Mouse (Mus musculus) thymus, adult 2 months (tissue): ENCODE measurements around the gene Mff. TPM values are rescaled to one million over a fixed set of nuclear protein-coding genes. Genes with fewer than 3 reads are reported as not detected.

Source experiments
- DNase-seq: peaks from one replicate; pipeline ENCODE4 v3.0.0; 2021
- H3K27ac ChIP-seq: fragments of 200-500 bp; 2 replicates; pipeline ENCODE4 v1.5.1; 2012; ENCODE audit warnings: low read length, control low read depth; ENCODE audit not compliant: control insufficient read depth, insufficient read depth
- H3K27me3 ChIP-seq: fragments of 200-500 bp; 2 replicates; pipeline ENCODE4 v1.6.1; 2012; ENCODE audit warnings: mild to moderate bottlenecking, low read length, moderate library complexity, mixed read lengths; ENCODE audit not compliant: control insufficient read depth, insufficient read depth
- H3K36me3 ChIP-seq: fragments of 200-500 bp; 2 replicates; pipeline ENCODE4 v1.6.1; 2012; ENCODE audit warnings: mild to moderate bottlenecking, low read length, moderate library complexity; ENCODE audit not compliant: control insufficient read depth, insufficient read depth
- H3K4me1 ChIP-seq: fragments of 200-500 bp; replicated peaks from 2 replicates; pipeline ENCODE4 v1.6.1; 2012; ENCODE audit warnings: low read length; ENCODE audit not compliant: control insufficient read depth, insufficient read depth
- H3K4me3 ChIP-seq: fragments of 200-500 bp; 2 replicates; pipeline ENCODE4 v1.5.1; 2012; ENCODE audit warnings: mild to moderate bottlenecking, low read length, control low read depth, moderate library complexity; ENCODE audit not compliant: control insufficient read depth, insufficient read depth
- CTCF ChIP-seq: fragments of 200-500 bp; IDR thresholded peaks from 2 replicates; pipeline ENCODE4 v1.5.1; 2012; ENCODE audit warnings: mild to moderate bottlenecking, control low read depth, low read length, moderate library complexity, borderline replicate concordance; ENCODE audit not compliant: control insufficient read depth, poor library complexity, insufficient read depth; ENCODE audit errors: extremely low read depth
- POLR2A ChIP-seq: fragments of 200-500 bp; IDR thresholded peaks from 2 replicates; pipeline ENCODE4 v1.6.1; 2012; ENCODE audit warnings: mild to moderate bottlenecking, low read length, control low read depth, moderate library complexity; ENCODE audit not compliant: control insufficient read depth, poor library complexity, insufficient read depth; ENCODE audit errors: extremely low read depth
- WGBS: fragments of 180-500 bp; shearing (Covaris S2); methylation state at CpG from one replicate; pipeline ENCODE4 v1.1.7; 2018; 5-methylcytosine and 5-hydroxymethylcytosine counted together
- polyA plus RNA-seq: library from polyadenylated mRNA; depleted of rRNA; stranded (reverse); fragments of >200 nt; gene quantifications from 2 replicates; pipeline ENCODE4 v1.2.3, GENCODE M21; 2012

Mff gene
- polyA plus RNA-seq, 1 experiment = 51.4 TPM

GRCm38 (mm10) chr1:82771022-82771586 lies 46.4 kb downstream of the Mff start, which contains the start of gene Gm47791:
TSS of gene Gm47791 (minus strand) at chr1:82771243.
- Histone ChIP-seq H3K27me3 (no peaks in the 10 kb centered on the region), H3K4me3 (no peak within 1 kb of the TSS), H3K36me3 (no peaks in the 10 kb centered on the region), H3K27ac (no peak within 1 kb of the TSS), H3K4me1 (no peaks in the 10 kb centered on the region)
- 82% methylated on average over 13 of the region's 15 CpGs for WGBS
- TF ChIP-seq CTCF = no peak
- TF ChIP-seq POLR2A = no peak
- no peak for DNase-seq

DNA sequence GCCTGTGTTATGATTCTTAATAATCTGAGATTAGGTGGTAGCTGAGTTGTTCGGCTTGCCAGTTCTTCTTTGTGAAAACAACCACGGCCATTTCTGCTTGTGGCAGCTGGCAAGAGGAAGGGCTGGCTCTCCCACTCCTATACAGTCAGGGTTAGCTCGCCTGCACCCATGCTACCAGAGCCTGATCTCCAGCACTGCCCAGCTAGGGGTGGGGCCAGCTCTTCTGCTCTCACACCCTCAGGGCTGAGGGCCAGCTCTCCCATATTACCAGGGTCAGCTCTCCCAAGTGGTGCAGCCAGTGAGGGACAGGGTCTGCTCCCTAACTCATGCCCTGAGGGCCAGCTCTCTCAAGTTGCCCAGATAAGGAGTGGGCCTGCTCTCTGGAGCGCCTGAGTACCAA lies 47.7 kb downstream of the Mff start:
- Histone ChIP-seq H3K4me1 (no peaks in the 10 kb centered on the region), H3K36me3 (no peaks in the 10 kb centered on the region), H3K4me3 (no peak overlapping the region), H3K27ac (no peak overlapping the region), H3K27me3 (no peaks in the 10 kb centered on the region)
- TF ChIP-seq CTCF (no peak), POLR2A (no peak)
- DNase-seq = no peak
- WGBS = 84% methylated on average over 4 of the region's 4 CpGs

- WGBS = 90% methylated on average over 5 of the region's 5 CpGs
- Histone ChIP-seq H3K36me3 (no peaks in the 10 kb centered on the region), H3K27ac (no peak overlapping the region), H3K4me3 (no peak overlapping the region), H3K4me1 (no peaks in the 10 kb centered on the region), H3K27me3 (no peaks in the 10 kb centered on the region)
- TF ChIP-seq POLR2A (no peak), CTCF (no peak)
- no peak for DNase-seq
Observed at GRCm38 (mm10) chr1:82773208-82773607, 48.5 kb downstream of the Mff start.

DNA sequence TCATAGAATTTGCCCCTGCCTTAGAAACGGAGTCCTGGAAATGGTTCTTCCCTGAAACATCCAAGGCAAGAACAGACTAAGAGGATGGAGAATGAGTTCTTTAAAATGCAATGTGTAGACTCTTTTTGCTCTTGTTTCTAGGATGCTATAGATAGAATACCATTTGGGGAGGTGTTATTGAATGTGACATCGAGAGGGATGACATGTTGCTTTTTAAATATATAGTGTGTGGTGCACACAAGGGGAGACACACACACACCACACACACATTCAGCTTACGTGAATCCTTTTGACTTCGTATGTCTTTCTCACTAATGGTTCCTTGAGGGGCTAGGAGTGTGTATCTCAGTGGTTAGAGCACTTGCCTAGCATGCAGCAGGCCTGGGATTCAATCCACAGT lies 50.6 kb downstream of the Mff start:
- Histone ChIP-seq H3K4me3 (no peak overlapping the region), H3K4me1 (no peaks in the 10 kb centered on the region), H3K36me3 (no peaks in the 10 kb centered on the region), H3K27ac (no peak overlapping the region), H3K27me3 (no peaks in the 10 kb centered on the region)
- no peak for TF ChIP-seq CTCF
- TF ChIP-seq POLR2A = no peak
- DNase-seq = no peak
- 96% methylated on average over 4 of the region's 4 CpGs for WGBS

GRCm38 (mm10) chr1:82779388-82779966 lies 54.8 kb downstream of the Mff start:
- WGBS = 91% methylated on average over 6 of the region's 6 CpGs
- DNase-seq = no peak
- H3K4me3 ChIP-seq = no peak overlapping the region
- no peaks in the 10 kb centered on the region for H3K4me1 ChIP-seq
- TF ChIP-seq POLR2A = no peak
- no peak for TF ChIP-seq CTCF
- H3K27me3 ChIP-seq = no peaks in the 10 kb centered on the region
- no peaks in the 10 kb centered on the region for H3K36me3 ChIP-seq
- no peak overlapping the region for H3K27ac ChIP-seq

DNA sequence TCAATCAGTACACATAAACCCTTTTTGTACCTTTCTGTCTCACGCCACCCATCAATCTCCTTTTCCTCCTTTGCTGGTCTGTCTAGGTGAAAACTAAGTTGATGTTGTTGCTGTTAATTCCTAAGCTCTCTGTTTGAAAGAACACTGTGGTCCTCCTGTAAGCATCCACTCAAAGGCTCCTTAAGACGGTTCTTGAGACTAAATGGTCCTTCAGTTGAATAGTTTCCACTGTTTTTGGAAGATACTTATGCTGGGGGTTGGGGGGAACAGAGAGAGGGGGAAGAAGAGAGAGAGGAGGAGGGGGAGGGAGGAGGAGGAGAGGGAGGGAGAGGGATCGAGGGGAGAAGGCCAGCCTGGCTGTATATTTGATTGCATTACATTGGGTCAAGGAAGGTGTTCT lies 58.9 kb downstream of the Mff start:
- no peak for TF ChIP-seq POLR2A
- no peaks in the 10 kb centered on the region for H3K4me1 ChIP-seq
- no peak for DNase-seq
- H3K36me3 ChIP-seq = no peaks in the 10 kb centered on the region
- 80% methylated on average over 3 of the region's 3 CpGs for WGBS
- H3K4me3 ChIP-seq = no peak overlapping the region
- no peaks in the 10 kb centered on the region for H3K27me3 ChIP-seq
- H3K27ac ChIP-seq = no peak overlapping the region

- 90% methylated on average over 6 of the region's 6 CpGs for WGBS
- no peak for DNase-seq
- H3K27me3 ChIP-seq = no peaks in the 10 kb centered on the region
Observed at GRCm38 (mm10) chr1:82785546-82785945, 60.9 kb downstream of the Mff start.

More at GRCm38 (mm10) chr1:82785546-82785945, 60.9 kb downstream of the Mff start:
- no peak for TF ChIP-seq CTCF
- TF ChIP-seq POLR2A = no peak
- no peak overlapping the region for H3K27ac ChIP-seq
- no peaks in the 10 kb centered on the region for H3K36me3 ChIP-seq
- no peaks in the 10 kb centered on the region for H3K4me1 ChIP-seq
- no peak overlapping the region for H3K4me3 ChIP-seq
